Mouse (Mus musculus): ENCODE measurements at regions not wholly inside any gene's neighbourhood (a gene's known extent, or its start where the extent isn't known, plus 50 kb on each side); places are given as distances from the start of the nearest gene placed in this dataset.
"Not testable (repeated sequence)": the region's sequence is repeated elsewhere in the genome, so short reads cannot be mapped to it uniquely, and the experiment has no call there.

DNA sequence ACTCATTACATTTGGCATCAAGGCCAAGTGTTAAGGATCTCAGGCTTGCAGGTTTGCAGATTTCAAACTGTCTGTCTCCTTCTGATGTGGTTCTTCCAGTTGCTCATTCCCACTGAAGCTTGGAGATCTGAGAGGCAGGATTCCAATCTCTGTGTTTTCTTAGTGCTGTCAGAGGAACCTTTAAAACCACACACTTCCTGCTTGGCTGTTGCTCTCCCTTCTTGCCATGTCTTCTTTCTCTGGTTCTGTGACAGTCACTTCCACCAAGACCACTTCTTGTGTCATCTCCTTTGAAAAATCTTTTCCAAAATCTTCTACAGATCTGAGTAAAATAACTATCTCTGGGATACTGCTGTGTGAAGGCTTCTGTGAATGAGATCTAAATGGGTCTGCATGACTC is 117.3 kb downstream of the Gm5426 start:
- DNase-seq (ENCODE audit: low spot score in 2 of 2), result no peak

GRCm38 (mm10) chr10:96254250-96254862 is 118.0 kb downstream of the Gm5426 start:
- DNase-seq (ENCODE audit: low spot score in 2 of 2), result no peak

GRCm38 (mm10) chr10:96257935-96258334 is 121.5 kb downstream of the Gm5426 start:
- DNase-seq (ENCODE audit: low spot score in 2 of 2), result no peak

- no peak for DNase-seq (ENCODE audit: low spot score in 2 of 2)
Measured at GRCm38 (mm10) chr10:96259242-96259641, 122.8 kb downstream of the Gm5426 start.

DNA sequence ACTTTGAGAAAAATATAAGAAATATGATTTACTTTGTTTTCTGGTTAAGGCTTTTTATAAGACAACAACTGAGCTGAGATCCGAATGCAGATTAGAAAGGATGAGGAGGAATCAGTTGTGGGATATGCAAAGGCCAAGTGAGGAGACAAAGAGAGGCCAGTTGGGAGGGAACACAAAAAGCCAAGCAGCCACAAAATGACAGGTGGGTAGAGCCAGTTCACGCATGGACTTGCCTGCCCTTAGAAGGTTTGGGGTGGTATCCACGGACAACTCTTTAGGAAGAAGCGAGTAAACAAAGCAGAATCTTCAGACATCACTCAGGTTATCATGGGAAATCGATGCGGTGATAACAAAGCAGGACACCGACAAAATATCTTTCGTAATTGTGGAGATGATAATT is 123.2 kb downstream of the Gm5426 start:
- no peak for DNase-seq (ENCODE audit: low spot score in 2 of 2)

GRCm38 (mm10) chr10:96263544-96263943 is 127.1 kb downstream of the Gm5426 start:
- DNase-seq (ENCODE audit: low spot score in 2 of 2), result no peak

GRCm38 (mm10) chr10:96264433-96264832 is 128.0 kb downstream of the Gm5426 start:
- no peak for DNase-seq (ENCODE audit: low spot score in 2 of 2)

- DNase-seq (ENCODE audit: low spot score in 2 of 2), result no peak
Measured at GRCm38 (mm10) chr10:96264866-96265265, 128.5 kb downstream of the Gm5426 start.

GRCm38 (mm10) chr10:96266100-96266735 is 129.8 kb downstream of the Gm5426 start:
- no peak for DNase-seq (ENCODE audit: low spot score in 2 of 2)

DNA sequence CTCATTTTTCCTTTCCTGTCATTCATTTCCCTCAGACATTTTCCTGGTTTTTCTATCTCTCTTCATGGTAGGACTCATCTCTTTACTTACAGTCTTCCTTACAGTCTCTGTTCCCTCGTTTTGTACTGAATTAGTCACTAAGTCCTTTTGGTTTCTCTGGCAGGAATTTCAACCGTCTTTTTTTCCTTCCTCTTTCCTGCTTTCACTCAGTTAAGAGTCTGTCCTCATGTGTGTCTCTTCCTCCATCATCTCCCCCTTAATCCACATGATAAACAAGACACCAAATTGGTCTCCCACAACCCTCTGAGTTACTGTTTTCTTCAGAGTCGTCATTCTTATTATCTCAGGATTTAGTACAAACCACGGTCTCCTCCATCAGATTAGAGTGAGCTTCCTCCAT is 131.2 kb downstream of the Gm5426 start:
- DNase-seq (ENCODE audit: low spot score in 2 of 2), result no peak

- DNase-seq (ENCODE audit: low spot score in 2 of 2), result peak in 1 of 2 experiments; percentile 30
Measured at GRCm38 (mm10) chr10:96273607-96274365, 137.4 kb downstream of the Gm5426 start.

DNA sequence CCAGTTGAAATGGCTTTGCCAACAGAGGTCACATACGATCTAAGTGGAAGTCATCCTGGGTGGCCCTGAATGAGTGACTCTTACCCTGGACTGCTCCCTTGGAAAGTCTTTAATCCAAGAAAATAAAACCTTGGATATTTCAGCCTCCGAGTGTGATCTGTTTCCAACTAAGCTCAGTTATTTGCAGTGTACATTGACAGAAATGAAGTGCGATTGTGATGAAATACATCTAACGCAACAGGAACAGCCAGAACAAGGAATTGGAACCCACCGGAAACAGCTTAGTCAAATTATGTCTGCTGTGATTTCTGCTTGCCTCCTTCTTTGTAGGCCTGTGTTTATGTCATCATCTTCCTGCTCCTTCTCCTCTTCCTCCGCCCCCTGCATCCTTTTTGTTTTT is 143.7 kb downstream of the Gm5426 start:
- DNase-seq (ENCODE audit: low spot score in 2 of 2), result no peak

- no peak for DNase-seq (ENCODE audit: low spot score in 2 of 2)
Measured at GRCm38 (mm10) chr10:96285407-96286093, 149.1 kb downstream of the Gm5426 start.

DNA sequence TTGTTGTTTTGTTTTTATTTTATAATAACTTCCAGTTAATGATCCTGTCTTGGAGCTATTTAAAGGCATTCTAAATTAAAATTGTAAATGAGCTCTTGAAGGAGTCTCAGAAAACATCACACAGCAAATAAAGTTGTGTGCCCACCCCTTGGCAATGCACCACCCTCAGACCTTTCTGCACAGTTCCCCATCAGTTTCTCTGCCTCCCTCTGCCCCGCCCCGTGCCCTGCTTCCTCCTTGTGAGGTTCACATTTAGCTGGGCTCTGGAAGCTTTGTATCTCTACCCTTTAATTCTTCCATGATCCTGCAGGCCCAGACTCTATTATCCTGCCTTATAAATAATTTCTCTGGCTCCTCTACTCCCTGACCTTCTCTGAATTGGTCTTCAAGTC is 149.7 kb downstream of the Gm5426 start:
- DNase-seq (ENCODE audit: low spot score in 2 of 2), result peak in 1 of 2 experiments; percentile 53

DNA sequence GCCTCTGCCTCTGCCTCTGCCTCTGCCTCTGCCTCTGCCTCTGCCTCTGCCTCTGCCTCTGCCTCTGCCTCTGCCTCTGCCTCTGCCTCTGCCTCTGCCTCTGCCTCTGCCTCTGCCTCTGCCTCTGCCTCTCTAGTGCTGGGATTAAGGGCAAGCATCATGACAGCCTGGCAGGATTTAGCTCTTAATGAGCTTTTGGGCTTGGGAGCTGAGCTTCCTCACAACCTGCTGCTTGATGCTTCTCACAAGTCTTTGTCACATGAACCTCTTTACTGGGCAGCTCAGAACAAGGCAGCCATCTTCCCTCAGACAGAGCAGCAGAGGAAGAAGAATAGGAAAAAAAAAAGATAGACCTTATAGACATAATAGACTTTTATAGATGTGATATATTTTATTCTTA is 152.6 kb downstream of the Gm5426 start:
- DNase-seq (ENCODE audit: low spot score in 2 of 2), result not testable (repeated sequence)

GRCm38 (mm10) chr10:96293622-96294021 is 157.2 kb downstream of the Gm5426 start:
- no peak for DNase-seq (ENCODE audit: low spot score in 2 of 2)

- DNase-seq (ENCODE audit: low spot score in 2 of 2), result no peak
Measured at GRCm38 (mm10) chr10:96294666-96295065, 158.3 kb downstream of the Gm5426 start.

DNA sequence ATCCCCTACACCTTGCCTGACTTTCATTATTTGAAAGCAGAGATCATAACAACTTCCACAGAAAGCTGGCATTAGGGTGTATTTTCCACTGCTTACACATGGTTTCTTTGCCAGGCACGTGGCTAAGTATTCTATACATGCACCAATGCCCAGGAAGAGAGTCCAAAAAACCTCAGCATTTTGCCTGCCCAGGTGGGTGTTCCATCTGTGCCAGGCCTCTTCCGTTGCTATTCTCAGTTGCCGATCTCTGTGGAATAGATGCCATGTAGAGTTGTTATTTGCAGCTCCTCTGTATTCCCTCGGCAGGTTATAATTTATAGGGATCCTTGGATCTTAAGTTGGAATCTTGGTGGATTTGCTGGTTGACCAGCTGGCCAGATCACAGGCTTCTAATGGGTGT is 161.3 kb downstream of the Gm5426 start:
- DNase-seq (ENCODE audit: low spot score in 2 of 2), result no peak

- no peak for DNase-seq (ENCODE audit: low spot score in 2 of 2)
Measured at GRCm38 (mm10) chr10:96298566-96298965, 162.2 kb downstream of the Gm5426 start.

GRCm38 (mm10) chr10:96305701-96306100 is 169.3 kb downstream of the Gm5426 start:
- DNase-seq (ENCODE audit: low spot score in 2 of 2), result no peak

GRCm38 (mm10) chr10:96308713-96309445 is 172.5 kb downstream of the Gm5426 start:
- DNase-seq (ENCODE audit: low spot score in 2 of 2), result no peak

DNA sequence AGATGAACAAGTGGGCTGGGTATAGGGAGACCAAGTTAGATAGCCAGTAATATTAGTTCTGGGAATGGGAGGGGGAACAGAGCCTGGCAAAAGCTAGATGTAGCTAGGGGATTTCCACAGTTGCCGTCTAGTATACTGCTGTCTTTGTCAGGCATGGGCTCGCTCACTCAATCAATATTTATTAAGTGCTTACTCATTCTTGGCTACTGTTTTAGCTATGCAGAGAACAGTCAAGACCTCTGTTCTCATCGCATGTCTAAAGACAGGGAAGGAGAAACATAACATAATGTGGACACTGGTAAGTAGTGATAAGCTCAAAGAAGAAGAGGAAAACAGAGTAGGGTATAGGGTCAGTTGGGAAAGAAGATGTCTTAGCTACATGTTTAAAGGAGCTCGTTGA is 173.4 kb downstream of the Gm5426 start:
- no peak for DNase-seq (ENCODE audit: low spot score in 2 of 2)

All from spleen, postnatal 10 days (tissue).